Mouse (Mus musculus) right cerebral cortex, adult 2 months (tissue): ENCODE data around the gene Gm20388.
"Not testable (repeated sequence)": the region's sequence is repeated elsewhere in the genome, so short reads cannot be mapped to it uniquely, and the experiment has no call there.

Experiments used
- DNase-seq, 2 experiments: peaks; one replicate each; pipeline ENCODE4 v3.0.0; 2021 to 2022; ENCODE audit warnings: low spot score in 2 of 2

The Gm20388 gene

GRCm38 (mm10) chr8:120368191-120368590 is 457.6 kb downstream of the Gm20388 start:
- DNase-seq, result not testable (repeated sequence)

DNA sequence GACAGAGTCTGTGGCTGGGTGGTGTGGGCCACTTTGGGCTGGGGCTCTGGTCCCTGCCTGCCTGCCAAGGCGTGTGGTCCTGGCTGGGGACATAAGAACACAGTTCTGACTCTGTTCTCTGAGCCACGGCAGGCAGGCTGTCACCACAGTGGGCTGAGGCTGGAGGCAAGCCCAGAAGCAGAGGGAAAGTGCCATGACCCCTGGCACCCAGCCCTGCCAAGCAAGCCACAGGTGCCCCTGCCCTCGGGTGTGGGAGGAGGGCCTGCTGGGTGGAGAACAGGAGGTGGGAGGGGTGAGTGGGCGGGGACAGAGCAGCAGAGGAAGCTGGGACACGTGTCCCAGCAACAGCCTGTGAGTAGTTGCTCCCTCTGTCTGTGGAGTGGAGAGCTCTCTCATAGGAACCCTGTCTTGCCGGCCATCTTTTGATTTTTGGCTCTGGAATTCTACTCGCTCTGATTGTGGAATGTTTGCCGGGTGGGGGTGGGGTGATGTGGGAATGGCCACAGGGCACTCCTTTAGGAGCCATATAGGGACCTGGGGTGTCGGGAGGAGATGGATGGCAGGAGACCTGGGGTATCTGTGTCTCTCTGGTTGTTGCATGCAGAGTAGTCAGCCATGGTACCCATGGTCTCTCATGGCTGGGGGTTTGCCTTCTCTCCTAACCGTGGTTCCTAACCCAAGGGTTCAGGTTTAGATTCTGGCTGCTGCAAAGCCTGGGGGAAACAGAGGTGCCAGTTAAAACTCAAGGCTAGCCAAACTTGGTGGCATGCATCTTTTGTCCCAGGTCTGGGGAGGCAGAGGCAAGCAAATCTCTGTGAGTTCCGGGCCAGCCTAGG is 458.4 kb downstream of the Gm20388 start:
- peak; percentile 68 to 79 for DNase-seq

DNA sequence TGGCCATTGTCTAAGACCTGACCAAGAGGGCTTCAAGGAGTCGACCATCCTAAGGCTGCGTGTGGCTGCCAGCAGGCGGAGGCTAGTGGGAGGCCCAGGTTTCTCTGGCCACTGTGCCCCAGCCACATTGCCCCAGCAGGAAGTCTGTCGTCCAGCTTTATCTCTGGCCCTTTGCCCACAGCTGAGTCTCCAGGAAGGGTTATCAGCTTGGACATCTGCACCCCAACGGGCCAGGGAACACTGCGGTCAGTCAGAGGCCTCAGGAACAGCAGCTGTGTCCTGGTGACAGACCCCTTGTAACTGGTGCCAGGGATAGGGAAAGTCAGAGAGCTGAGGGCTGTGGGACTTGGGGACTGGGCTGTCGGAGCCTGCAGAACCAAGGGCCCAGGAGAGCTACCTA is 459.3 kb downstream of the Gm20388 start:
- no peak for DNase-seq

- DNase-seq, result no peak
Observed at GRCm38 (mm10) chr8:120370461-120370860, 459.8 kb downstream of the Gm20388 start.

DNA sequence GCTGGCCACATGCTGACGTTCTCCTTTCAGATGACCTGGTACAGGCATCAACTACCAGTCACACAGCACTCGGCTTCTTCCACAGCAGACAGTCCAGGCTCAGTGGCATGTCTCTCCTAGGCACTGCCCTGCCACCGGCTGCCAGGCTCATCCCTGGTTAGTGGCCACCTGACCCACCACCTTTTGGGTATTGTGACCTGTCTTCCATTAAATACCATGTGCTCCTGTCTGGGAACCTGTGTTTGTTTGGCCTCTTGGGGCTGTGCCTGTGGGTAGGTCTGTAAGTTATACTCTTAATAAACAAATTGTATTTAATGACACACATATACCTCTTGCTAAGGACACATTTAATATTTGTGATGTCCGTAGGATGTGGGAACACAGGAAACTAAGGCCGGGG is 460.5 kb downstream of the Gm20388 start:
- DNase-seq, result no peak

GRCm38 (mm10) chr8:120371725-120372457 is 461.2 kb downstream of the Gm20388 start:
- DNase-seq, result peak; percentile 43 to 61

GRCm38 (mm10) chr8:120372684-120373083 is 462.0 kb downstream of the Gm20388 start:
- no peak for DNase-seq

DNA sequence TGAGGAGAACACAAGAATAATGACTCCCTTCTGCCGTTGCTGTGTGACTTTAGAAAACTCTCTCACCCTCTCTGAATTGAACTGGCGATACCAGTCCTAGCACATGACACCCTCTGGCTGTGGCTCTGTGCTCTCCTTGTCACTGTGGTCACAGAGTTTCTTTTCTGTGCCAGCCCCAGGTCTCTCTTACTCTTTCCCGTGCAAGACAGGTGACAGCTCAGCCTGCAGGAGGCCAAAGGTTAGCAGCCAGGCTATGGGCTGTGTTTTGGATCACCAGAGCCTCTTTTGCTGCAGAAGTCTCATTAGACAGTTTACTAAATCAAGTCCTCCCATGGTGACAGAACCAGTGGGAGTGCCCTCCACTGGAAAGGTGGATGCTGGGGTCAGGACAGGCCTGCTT is 463.0 kb downstream of the Gm20388 start:
- no peak for DNase-seq

DNA sequence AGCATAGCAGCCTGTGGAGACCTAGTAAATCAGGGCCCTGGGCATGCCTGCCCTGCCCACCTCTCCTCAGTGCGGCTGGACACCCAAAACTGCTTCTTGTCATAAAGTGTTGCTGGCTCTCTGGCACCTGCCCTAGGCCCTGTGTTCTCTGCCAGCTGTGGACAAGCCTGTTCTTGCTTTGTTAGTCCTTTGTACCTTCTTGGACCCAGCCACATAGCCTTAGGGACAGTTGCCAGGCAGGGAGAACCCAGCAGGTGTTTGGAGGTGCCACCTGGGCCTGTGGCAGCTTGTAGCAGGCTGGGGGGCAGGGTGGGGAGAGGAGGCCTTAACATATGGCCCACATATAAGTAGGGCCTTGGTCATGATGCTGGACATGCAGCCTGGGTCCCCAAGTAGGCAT is 463.4 kb downstream of the Gm20388 start:
- DNase-seq, result no peak

DNA sequence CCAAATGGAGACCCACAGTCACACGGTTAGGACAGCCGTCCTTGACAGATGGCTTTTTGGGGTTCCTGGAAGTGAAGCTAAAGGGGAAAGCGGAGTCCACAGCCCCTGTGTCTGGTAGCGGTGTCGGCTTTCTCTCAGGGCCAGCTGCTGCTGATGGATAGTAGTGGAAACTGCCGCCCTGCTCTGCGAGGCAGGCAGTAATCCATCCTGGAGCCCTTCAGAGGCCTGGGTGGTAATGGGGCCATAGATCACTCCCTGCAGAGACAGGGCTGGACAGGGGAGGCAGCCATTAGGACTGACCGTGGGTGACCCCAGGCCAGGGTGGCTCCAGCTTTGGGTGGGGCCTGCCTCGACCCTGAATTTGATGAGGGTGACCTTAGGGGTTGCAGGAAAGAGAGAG is 463.9 kb downstream of the Gm20388 start:
- DNase-seq, result no peak

DNA sequence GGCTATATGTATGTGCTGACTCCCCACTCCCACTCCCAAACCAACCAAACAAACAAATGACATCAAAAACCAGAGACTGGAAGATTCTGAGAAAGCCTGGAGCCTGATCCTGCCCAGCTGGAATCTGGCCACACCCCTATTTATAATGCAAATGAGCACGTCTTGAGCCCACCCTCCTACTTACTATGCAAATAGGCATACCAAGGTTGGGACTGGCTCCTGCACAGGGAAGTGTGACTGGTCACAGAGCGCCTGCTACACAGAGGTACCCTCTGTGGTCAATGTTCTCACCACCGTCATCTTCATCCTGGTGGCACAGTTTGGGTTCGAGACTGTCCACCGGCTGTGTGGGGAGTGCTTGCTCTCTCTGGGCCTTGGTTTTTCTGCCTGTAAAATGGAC is 464.5 kb downstream of the Gm20388 start:
- no peak for DNase-seq

GRCm38 (mm10) chr8:120376215-120376614 is 465.6 kb downstream of the Gm20388 start:
- DNase-seq, result no peak

DNA sequence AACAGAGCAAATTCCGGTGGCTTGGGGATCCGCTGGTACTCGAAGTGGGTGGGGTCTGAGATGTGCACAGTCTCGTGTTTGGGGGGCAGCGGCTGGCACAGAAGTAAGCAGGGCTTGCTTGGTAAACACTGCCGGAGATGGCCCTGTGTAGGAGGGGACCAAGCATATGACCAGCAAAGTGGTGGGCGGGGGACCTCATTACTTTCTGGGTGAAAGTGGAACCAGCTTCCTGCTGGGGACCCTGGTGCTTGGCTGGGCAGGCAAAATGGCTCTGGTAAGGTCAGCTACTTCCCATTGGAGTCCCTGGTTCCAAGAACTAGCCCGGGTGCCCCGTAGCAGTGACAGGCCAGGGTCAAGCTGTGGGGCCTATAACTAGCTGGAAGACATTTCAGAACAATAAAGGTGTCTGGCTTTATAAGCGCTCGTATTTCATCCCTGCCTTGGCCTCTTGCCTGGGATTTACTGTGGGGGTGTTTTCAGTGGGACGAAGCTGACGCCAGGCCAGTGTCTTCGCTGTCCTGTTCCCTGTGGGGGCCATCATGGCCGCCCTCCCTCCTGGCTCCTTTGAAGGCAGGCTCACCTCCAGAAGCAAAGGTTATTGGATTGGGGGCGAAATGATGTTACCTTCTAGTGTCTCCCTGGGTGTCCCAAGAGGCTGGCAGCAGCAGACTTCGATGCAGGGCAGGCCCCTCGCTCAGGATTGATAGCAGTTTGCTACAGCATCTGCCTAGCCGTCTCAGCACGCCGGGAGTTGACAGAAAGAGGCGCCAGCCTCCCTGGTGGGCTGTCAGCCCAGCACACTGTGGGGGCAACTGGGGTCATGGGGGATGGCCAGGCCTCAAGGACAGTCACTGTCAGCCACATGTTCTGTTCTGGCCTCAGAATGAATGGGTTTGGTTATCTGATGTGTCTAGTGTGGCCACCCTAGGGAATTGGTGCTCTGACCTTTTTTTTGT is 466.5 kb downstream of the Gm20388 start:
- no peak for DNase-seq

- DNase-seq, result no peak
Observed at GRCm38 (mm10) chr8:120377803-120378189, 467.2 kb downstream of the Gm20388 start.

GRCm38 (mm10) chr8:120378306-120378705 is 467.7 kb downstream of the Gm20388 start:
- no peak for DNase-seq

- no peak for DNase-seq
Observed at GRCm38 (mm10) chr8:120379015-120379414, 468.4 kb downstream of the Gm20388 start.

- DNase-seq, result no peak
Observed at GRCm38 (mm10) chr8:120381865-120382264, 471.2 kb downstream of the Gm20388 start.

DNA sequence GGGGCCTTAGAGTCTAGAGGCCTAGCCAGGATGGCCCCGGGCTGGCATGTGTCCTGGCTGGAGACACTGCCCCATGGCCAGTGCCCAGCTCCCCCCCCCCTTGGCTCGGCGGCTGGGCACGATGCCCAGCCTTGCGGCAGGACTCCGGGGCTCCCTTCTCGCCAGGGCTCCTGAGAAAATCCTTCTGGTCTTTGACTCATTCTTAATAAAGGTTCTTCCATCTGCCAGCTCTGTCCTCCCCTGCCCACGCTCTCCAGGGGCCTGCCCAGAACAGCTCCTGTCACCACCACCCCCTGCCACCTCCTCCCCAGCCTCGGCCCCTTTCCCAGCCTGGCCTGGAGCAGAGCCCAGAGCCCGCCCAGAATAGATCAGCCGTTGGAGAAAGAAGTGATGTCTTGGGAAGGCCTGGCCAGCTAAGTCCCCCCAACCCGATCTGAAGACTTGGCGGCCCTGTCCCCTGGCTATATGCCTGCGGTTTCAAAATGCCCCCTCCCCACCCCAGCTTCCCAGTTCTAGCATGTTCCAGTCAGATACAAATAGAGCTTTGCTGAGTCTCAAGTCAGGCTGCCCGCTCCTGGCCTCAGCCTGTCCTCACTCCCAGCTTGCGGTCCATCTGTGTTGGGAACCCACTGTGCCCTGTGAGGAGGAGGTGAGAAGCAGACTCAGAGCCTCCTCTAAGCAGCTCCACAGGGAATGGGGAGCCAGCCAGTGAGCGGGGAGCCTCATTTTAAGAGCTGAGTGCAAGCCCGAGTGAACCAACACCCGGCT is 472.0 kb downstream of the Gm20388 start:
- DNase-seq, result peak; percentile 93

GRCm38 (mm10) chr8:120383204-120383560 is 472.5 kb downstream of the Gm20388 start:
- DNase-seq, result no peak

GRCm38 (mm10) chr8:120383713-120384112 is 473.1 kb downstream of the Gm20388 start:
- DNase-seq, result no peak

DNA sequence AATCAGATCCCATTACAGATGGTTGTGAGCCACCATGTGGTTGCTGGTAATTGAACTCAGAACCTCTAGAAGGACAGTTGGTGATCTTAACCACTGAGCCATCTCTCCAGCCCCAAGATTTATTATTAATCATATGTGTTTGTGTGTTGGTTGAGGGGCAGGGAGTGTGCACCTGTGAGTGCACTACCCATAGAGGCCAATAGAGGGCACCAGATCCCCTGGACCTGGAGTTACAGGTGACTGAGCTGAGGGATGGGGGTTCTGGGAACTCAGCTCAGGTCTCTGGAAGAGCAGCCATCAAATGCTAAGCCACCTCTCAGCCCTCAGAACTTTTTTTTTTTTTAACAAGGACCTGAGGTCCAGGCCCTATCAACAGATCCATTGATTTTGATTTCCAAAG is 474.1 kb downstream of the Gm20388 start:
- no peak for DNase-seq
